Mouse (Mus musculus): ENCODE measurements around the gene Gpc2.

Gene Gpc2

GRCm38 (mm10) chr5:138279585-138280424 lies at the start of gene Gpc2, which contains the start of the genes Gm43720 and Stag3:
Gene Gpc2 (minus strand): TSS chr5:138280005.
Gene Gm43720 (minus strand): TSS chr5:138279958.
Gene Stag3 (plus strand): TSS chr5:138280240.
- DNase-seq: peak; percentile 94

GRCm38 (mm10) chr5:138312795-138313194 lies 33.0 kb upstream of the Gpc2 start:
- DNase-seq: no peak

- DNase-seq: no peak
Measured at GRCm38 (mm10) chr5:138299613-138300012, 19.8 kb upstream of the Gpc2 start.

- no peak for DNase-seq
Measured at GRCm38 (mm10) chr5:138294158-138294557, 14.4 kb upstream of the Gpc2 start.

- no peak for DNase-seq
Measured at GRCm38 (mm10) chr5:138291638-138292037, 11.8 kb upstream of the Gpc2 start.

DNA sequence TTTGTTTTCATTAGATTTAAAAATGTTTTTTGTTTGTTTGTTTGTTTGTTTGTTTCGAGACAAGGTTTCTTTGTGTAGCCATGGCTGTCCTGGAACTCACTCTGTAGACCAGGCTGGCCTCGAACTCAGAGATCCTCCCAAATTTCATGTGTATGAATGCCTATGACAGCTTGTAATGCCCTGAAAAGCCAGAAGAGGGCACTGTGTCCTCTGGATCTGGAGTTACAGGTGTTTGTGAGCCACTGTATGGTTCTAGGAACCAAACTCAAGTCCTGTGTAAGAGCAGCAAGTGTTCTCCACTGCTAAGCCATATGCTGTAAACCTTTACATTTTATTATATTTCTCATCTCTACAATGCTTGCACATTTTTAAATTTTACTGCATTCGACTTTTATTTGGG lies 8.1 kb upstream of the Gpc2 start:
- DNase-seq: no peak

DNA sequence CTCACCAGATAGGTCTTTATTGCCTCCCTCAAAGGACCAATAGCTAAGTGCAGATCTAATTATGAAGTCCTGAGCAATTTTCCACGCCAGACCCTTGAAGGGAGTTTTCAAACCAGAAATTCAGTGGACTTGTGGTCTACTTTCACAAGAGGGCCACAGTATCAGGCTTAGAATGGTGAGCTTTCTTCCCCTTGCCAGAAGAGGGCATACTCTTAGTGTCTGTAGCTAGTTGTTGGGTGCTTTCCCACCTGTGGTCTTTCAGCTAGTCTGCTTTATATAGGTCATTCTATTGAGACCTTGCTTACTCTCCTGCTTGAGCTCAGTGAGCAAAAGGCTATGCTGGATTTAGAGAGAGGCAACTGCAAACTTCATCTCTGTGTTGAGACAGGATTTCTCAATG lies 3.7 kb upstream of the Gpc2 start:
- no peak for DNase-seq

DNA sequence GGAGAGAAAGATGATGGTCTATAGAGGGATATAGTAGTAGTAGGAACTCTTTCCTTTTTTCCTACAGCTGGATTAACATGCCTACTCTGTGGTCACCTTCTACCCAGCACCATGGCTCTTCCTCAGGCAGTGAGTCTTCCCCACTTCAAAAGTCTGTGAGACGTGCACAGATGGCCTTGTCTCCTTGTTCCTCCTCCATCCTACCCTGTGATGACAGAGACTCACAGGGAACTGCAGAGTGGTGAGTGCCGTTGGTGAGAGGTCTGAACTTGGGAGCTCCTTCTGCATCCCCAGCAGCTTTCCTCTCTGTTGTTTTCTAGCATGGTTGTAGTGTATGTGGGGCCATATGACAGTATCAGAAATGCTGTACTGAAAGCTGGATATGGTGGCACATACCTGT lies 2.0 kb upstream of the Gpc2 start:
- DNase-seq: no peak

- DNase-seq: no peak
Measured at GRCm38 (mm10) chr5:138280829-138281228, 1.0 kb upstream of the Gpc2 start.

DNA sequence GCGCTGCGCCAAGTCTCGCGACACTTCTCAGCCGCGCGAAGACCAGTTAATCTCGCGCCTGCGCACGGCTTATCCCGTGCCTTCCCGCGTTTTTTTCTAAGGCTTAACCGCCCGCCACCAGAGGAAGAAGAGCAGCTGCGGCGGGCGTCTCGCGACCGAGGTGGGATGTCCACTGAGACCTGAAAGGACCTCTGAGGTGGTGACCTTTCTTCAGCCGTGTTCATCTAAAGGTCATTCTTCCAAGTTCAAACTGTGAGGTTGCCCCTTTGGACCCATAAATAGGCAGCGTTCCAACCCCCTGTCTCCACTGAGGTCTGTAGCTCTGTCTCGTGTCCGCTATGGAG lies 592 bp upstream of the Gpc2 start:
- no peak for DNase-seq

DNA sequence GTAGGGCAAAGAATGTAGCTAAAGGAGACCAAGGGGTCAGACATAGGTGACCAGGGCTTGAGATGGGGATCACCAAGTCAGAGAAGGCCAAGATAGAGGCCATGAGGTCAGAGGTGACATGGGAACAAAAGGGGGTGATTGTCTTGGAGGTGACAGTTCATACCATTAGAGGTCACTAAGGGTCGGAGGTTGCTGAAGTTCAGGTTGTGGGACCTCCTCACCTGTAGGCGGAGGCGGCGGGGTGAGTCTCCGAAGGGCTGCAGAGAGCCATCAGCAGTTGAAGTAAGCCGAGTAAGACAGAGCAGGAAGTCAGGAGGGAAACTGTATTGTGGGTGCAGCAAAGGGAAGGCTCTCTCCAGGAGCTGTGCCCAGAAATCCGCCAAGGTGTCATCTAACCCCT lies 1.8 kb downstream of the Gpc2 start:
- DNase-seq: no peak

DNA sequence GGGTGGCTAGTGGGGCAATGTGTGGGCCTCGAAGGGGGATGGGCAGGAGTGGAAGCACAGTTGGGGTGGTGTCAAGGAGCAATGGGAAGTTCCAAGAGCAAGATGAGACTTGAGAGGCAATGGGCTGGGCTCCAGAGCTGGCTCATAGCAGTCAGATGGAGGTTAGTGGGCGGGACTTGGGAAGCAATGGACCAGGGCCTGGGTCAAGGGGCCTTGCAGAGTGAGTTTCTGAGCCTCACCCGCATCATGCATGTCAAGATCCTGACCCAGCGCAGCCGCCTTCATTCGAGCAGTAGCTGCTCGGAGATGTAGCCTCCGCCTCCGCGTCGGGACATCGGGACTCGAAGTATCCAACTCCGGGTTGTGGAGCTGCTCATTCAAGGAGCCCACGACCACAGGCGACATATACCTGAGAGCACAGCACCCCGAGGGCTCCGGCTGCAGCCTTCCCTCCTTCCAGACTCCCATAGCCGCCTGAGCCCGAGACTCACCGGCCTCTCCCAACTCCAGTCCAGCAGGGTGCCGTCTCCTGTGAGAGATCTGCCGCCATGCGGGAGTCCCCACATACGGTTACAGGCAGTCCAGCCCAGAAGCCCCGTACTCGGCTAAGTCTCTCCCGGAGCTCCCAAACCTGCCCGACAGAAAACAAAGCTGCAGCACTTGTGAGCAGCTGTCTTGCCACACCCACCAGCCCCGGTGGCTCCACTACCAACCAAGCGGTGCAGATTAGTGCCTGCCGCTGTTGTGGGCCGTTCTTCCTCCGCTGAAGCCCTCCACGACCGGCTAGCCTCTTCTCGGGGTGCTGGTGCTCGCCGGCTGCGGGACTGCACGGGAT lies 4.4 kb downstream of the Gpc2 start:
- DNase-seq: no peak

DNA sequence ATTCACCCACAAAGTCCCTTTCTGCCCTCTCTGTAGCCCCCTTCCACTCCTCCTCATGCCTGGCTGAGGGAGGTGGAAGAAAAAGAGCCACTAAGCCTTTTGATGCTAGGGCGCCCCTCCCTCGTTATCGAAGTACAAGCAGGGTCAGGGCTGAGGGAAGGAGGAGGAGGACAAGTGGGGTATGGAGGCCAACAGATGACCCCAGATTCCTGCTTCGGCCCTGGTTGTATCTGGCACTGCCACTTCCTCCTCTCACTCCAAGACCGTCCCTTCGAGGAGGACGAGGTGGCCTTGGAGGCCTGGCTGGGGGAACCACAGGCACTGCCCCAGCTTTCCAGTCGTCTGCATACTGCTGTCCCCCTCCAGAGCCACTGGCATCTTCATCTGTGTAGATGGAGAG lies 5.6 kb downstream of the Gpc2 start:
- no peak for DNase-seq

GRCm38 (mm10) chr5:138272409-138272923 lies 7.3 kb downstream of the Gpc2 start, which contains the start of gene Gal3st4:
Gene Gal3st4 (minus strand): TSS chr5:138272840.
- peak; percentile 69 for DNase-seq

GRCm38 (mm10) chr5:138271232-138271631 lies 8.6 kb downstream of the Gpc2 start:
- no peak for DNase-seq

- no peak for DNase-seq
Measured at GRCm38 (mm10) chr5:138268980-138269379, 10.8 kb downstream of the Gpc2 start.

DNA sequence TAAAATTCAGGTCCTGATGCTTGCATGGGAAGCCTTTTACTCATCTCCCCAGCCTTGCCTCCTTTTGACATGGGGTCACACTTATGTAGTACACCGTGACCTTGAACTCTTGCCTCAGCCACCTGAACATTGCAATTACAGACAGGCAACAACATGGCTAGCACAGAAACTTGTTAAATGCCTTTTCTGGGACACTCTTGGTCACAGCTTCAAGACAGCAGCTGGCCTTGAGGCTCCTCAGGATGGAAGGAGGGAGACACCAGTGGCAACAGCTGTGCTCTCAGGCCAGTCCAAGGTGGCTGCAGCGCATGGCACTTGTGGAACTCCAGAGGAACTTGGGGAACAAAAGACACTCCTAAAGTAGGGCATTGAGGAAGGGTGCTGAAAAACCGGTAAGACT lies 12.7 kb downstream of the Gpc2 start:
- no peak for DNase-seq

DNA sequence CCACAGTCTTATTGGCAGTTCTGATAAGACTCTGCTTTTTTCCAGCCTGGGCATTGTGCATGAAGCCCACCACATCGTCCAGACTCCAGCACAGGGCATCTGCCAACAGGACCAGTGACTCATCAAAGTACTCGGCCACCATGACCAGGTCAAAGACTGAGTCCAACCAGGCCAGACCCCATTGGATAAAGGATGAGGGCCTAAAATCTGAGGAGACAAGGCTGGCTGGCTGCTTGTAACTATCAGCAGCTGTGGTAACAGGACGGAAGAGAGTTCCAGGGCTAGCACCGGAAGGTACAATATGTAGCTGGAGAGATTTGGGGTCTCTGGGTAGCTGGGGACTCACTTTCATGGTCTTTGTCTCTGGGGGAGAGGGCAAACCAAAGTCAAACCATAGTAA lies 14.1 kb downstream of the Gpc2 start:
- no peak for DNase-seq

DNA sequence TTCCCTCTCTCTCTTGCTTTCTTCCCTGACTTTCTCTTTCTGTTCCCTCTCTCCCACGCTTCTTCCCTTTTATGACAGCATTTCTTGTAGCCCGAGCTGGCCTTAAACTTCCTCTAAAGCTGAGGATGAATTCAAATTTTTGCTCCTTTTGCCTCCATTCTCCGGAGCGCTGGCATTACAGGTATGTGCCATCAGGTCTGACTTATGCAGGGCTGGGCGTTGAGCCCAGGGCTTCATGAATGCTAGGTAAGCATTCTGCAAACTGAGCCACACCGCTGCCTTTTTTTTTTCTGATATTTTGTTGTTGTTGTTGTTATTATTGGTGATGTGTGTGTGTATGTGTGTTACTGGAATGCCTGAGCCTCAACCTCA lies 15.6 kb downstream of the Gpc2 start:
- DNase-seq: no peak

DNA sequence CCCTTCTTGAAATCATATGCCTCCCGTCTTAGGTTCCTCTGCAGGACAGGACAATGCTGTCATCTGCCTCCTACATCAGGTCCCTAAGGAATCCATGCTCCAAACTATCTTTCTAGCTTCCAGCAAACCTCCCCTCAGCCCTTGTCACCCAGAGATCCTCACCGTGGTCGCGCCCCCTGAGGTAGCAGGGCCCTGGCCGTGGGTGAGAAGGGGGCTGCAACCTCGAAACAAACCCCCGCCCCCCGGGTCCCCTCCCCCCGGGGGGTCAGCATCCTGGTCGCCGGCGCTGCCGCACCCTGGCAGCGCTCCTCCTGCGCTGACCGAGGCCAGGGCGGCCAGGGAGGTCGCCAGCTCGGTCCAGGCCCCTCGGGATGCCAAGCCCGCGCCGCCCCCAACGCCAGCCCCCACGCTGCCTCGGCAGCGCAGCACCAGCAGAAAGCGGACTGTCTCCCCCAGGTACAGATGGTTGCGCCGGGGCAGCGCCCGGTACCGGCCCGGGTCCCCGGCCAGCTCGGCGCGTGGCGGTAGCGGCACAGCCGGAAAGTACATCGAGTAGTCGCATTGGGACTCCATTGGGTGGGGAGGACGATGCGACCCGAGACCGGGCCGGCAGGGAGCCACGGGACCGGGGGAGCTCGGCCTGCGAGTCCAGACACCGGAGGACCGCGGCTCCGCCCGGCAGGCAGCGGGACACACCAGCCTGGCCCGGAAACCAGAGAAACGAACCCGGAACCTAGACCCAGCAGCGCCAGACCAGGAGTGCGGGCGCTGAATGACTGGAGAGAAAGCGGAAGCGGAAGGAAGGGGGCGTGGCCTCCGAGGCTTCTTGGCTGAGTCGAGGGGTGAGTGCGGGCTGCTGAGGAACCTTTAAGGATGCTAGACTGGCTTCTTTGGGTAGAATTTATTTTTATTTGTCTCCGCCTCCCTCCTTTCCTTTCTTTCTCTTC lies 16.3 kb downstream of the Gpc2 start, which contains the start of gene BC037034:
Gene BC037034, minus strand, starts transcription at position 774 of the 947 bp plus-strand sequence.
- DNase-seq: peak; percentile 96

DNA sequence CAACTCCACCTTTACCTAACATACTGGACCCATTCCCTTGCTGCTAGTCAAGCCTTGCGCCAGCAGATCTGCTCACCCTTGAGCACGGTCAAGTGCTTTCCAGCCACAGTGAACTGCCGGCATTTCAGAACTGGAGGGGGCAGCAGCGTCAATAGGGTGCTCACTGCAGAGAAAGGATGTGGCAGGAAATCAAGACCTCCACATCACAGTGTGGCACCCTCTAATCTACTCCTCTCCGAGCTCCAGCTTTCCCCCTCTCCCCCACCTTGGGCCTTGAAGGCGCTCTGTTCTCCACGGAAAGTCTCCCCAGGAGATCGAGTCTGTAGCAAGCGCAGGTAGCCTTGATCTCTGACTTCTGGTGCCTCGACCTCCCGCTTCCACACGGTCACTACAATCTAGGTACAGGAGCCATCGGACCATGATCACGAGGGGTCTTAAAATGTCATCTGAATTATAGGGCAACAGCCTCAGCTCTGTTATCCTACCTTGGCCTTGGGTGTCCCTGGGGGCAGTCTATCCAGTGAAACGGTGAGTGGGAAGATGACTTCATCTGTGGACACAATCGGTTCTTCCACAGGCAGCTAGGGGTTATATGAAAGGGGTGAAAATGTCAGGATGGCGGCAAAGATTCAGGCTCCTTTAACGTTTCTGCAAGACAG lies 17.1 kb downstream of the Gpc2 start:
- DNase-seq: no peak

GRCm38 (mm10) chr5:138262001-138262400 lies 17.8 kb downstream of the Gpc2 start:
- no peak for DNase-seq
